Mouse (Mus musculus) spleen, adult 2 months (tissue): ENCODE results near the gene Adtrp. TPM values are rescaled to one million over a fixed set of nuclear protein-coding genes. Genes with fewer than 3 reads are reported as not detected.

ENCODE experiments used
- DNase-seq, 2 experiments: peaks; one replicate each; pipeline versions ENCODE4 v3.0.0 to v3.0.0-alpha.2; 2012 to 2021; ENCODE audit warnings: low spot score in 2 of 2, low read depth in 1 of 2
- H3K27ac ChIP-seq: fragments of 200-500 bp; 2 replicates; pipeline ENCODE4 v1.5.1; 2012; ENCODE audit warnings: low read length, inconsistent platforms; ENCODE audit not compliant: insufficient read depth
- H3K27me3 ChIP-seq: fragments of 200-500 bp; 2 replicates; pipeline ENCODE4 v1.6.1; 2012; ENCODE audit warnings: mild to moderate bottlenecking, moderate library complexity, low read length, inconsistent platforms; ENCODE audit not compliant: control insufficient read depth, insufficient read depth
- H3K36me3 ChIP-seq: fragments of 200-500 bp; 2 replicates; pipeline ENCODE4 v1.6.1; 2012; ENCODE audit warnings: mild to moderate bottlenecking, low read length, inconsistent platforms; ENCODE audit not compliant: control insufficient read depth, insufficient read depth
- H3K4me1 ChIP-seq: fragments of 200-500 bp; 2 replicates; pipeline ENCODE4 v1.6.1; 2011; ENCODE audit warnings: inconsistent platforms; ENCODE audit not compliant: control insufficient read depth, insufficient read depth, insufficient read length
- H3K4me3 ChIP-seq: fragments of 200-500 bp; 2 replicates; pipeline ENCODE4 v1.5.1; 2011; ENCODE audit warnings: mild to moderate bottlenecking, inconsistent platforms; ENCODE audit not compliant: insufficient read depth, insufficient read length; ENCODE audit errors: extremely low read depth
- CTCF ChIP-seq: fragments of 200-500 bp; IDR thresholded peaks from 2 replicates; pipeline ENCODE4 v1.5.1; 2011; ENCODE audit warnings: mild to moderate bottlenecking, inconsistent platforms; ENCODE audit not compliant: insufficient read depth, insufficient read length, insufficient replicate concordance; ENCODE audit errors: extremely low read depth
- POLR2A ChIP-seq: fragments of 200-500 bp; IDR thresholded peaks from 2 replicates; pipeline ENCODE4 v1.6.1; 2011; ENCODE audit warnings: low read depth, low read length, inconsistent platforms
- WGBS: fragments of 180-500 bp; shearing (Covaris S2); methylation state at CpG from one replicate; pipeline ENCODE4 v1.1.7; 2018; 5-methylcytosine and 5-hydroxymethylcytosine counted together
- polyA plus RNA-seq: library from polyadenylated mRNA; depleted of rRNA; stranded (reverse); fragments of >200 nt; gene quantifications from 2 replicates; pipeline ENCODE4 v1.2.3, GENCODE M21; 2012; rRNA removed

Gene Adtrp
- polyA plus RNA-seq, 1 experiment = 1.6 TPM

DNA sequence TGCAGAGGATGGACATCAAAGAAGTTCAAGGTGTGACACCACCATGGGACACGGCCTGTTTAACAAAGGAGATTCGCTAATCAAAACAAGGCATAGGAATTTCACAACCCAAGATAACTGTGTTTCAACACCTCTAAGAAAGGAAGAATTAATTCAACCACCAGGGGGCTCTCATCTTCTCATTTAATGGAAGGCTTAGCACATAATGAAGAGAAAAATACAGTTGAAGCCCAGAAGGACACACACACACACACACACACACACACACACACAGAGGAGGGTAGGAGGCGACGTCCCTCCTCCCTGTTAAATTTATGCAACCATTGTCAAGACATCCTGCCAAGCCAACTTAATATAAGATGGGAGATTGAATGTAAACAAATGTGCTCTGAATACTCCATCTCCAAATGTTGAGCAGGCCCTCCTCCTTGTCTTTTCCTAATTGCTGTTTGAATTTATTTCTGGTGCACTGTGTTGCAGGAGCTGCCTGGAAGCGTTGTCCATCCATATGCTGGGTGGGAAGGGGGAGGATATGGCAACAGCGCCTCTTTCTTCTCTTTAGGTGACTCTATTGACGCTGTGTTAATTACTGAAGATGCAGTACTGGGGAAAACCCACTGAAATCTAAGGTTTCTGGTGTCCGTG, 100.4 kb downstream of the Adtrp start:
- TF ChIP-seq CTCF (no peak), POLR2A (no peak)
- Histone ChIP-seq H3K4me3 (no peak overlapping the region), H3K27ac (no peak overlapping the region), H3K27me3 (no peaks in the 10 kb centered on the region), H3K36me3 (no peaks in the 10 kb centered on the region), H3K4me1 (no peaks in the 10 kb centered on the region)
- WGBS = 53% methylated on average over 8 of the region's 8 CpGs
- DNase-seq = peak in 1 of 2 experiments; percentile 45

DNA sequence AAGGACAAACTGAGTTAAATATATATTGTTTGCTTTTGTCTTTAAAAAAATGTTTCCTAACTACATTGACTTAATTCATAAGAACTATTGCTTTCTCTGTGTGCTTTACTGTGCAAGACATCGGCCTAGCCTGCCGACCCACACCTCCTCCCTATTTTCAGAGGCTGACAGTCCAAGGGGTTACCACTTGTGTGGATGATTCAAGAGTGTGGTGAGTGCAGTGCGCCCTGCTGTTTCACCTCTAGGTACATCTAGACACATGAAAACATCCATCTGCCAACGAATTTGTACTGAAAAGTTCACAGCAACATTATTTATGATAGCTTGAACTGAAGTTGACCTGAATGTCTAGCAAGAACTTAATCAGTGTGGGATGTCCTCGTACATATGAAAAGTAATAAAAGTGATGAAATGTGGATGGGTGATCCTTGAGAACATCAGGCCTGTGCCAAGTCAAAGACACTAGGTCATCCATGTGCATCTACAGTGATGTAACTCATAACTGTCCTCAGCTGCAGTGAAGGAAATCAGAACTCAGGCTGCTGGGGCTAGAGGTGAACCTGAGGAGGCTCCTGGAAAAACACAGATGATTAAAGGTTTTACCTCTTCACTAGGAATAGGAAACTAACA, 106.9 kb downstream of the Adtrp start:
- no peaks in the 10 kb centered on the region for H3K36me3 ChIP-seq
- DNase-seq = no peak
- 83% methylated on average over 5 of the region's 5 CpGs for WGBS
- no peak overlapping the region for H3K27ac ChIP-seq
- TF ChIP-seq POLR2A (no peak), CTCF (no peak)
- H3K4me1 ChIP-seq = no peaks in the 10 kb centered on the region
- H3K4me3 ChIP-seq = no peak overlapping the region
- H3K27me3 ChIP-seq = no peaks in the 10 kb centered on the region

DNA sequence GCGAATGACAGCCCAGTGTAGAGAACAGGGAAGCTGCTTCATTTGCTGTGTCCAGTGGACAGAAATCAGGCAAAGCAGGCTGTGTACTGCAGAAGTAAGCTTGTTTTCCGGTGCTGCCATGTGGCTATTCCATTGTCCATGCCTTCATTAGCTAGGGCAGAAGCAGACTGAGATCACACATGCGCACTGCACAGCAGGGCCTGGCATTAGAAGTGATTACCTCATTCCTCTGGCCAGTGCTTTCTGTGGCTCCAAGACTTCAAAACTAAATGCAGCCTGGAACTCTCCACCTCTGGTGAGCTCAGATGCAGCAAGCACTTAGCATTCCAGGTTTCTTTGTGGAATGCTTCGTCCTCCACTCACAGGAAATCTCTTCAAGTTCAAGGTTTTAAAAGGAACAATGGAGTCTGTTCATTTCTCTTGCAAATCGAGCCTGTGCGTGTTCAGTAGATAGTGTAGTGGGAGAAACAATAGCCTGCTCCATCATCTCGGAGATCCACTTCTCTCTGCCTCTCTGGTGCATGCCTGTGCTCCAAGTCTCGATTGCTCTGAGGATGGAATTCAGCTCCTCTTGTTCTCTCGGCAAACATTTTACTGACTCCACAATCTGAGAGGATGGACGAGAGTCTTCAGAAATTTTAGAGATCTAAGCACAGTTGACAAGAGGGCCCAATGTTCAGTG, 109.7 kb downstream of the Adtrp start:
- 82% methylated on average over 10 of the region's 10 CpGs for WGBS
- no peak overlapping the region for H3K4me3 ChIP-seq
- H3K36me3 ChIP-seq = no peaks in the 10 kb centered on the region
- H3K27ac ChIP-seq = no peak overlapping the region
- TF ChIP-seq CTCF (no peak), POLR2A (no peak)
- no peaks in the 10 kb centered on the region for H3K4me1 ChIP-seq
- H3K27me3 ChIP-seq = no peaks in the 10 kb centered on the region
- no peak for DNase-seq

DNA sequence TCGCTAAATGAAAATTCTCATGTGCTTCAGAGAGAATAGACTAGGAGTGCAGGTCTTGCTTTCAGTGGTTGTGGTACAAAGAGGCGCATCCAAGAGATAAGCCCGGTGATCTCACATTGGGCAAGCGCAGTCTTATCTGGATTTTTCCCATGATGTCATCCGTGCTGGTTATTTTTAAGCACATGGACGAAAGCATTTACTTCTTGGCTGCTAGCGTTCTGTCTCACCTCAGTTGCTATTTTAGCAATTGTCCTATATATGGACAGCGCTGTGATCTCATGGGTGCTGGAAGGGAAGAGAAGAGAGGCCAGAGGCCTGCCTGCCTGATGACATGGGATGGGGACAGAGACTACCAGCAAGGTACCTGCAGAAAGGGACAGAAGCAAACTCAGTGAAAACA, 117.8 kb downstream of the Adtrp start:
- Histone ChIP-seq H3K27me3 (no peaks in the 10 kb centered on the region), H3K27ac (no peak overlapping the region), H3K4me3 (no peak overlapping the region), H3K36me3 (no peaks in the 10 kb centered on the region), H3K4me1 (no peaks in the 10 kb centered on the region)
- no peak for TF ChIP-seq CTCF
- no peak for TF ChIP-seq POLR2A
- 94% methylated on average over 8 of the region's 8 CpGs for WGBS
- DNase-seq = no peak

DNA sequence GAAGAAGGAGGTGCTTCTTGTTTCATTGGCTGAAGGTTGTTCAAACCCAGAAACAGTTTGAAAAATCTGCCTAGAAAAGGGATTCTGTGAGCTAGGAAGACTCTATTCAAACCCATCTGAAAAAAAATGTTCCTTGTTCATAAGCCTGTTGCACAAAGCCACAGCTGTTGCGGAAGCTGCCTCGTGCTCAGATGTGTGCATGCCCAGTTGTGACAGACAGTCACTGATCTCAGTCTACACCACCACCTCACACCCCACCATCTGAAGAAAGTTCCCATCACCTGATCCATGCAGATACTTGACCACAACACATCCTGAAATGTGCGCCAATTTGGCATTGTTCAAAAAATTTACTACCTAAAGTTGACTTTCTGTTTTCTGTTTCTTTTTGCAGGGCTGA, 119.7 kb downstream of the Adtrp start:
- no peaks in the 10 kb centered on the region for H3K4me1 ChIP-seq
- no peaks in the 10 kb centered on the region for H3K27me3 ChIP-seq
- DNase-seq = no peak
- no peaks in the 10 kb centered on the region for H3K36me3 ChIP-seq
- TF ChIP-seq CTCF = no peak
- TF ChIP-seq POLR2A = no peak
- 68% methylated on average over 3 of the region's 3 CpGs for WGBS
- no peak overlapping the region for H3K27ac ChIP-seq
- no peak overlapping the region for H3K4me3 ChIP-seq

DNA sequence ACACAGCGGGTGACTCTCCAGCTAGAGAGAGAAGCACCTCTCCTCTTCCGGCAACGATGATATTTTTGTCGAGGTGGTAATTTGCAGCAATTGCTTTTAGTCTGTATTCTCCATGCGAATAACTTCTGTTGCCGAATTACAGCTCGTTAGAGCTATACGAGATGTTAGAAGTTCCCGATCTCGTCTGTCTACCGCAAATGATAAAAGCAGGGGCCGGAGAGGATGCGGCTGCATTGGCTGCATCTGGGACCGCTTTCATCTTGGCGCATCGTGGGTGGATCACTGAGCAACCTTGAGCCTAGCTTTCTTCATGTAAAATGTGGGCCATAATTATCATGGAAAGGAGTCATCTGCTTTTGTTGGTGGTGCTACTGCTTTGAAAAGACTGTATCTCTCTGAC, 128.2 kb downstream of the Adtrp start:
- 94% methylated on average over 16 of the region's 16 CpGs for WGBS
- TF ChIP-seq CTCF (no peak), POLR2A (no peak)
- H3K4me1 ChIP-seq = no peaks in the 10 kb centered on the region

DNA sequence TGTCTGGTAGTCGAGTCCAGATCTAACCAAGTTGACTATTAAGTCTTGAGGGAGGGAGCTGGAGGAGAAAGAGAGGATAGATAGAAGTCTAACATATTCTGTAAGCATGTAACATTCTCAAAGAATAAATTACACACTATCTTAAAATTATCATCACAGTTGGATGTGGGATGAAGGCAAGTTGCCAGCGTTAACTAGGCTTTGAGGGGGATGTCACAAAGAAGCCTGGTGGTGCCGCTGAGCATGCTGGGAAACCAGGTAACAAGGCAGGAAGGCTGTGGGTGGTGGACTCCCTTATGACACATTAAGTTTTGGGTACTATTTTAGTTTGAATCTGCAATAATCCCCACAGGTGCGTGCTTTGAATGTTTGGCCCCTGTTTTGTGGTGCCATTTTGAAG, 129.4 kb downstream of the Adtrp start:
- no peak overlapping the region for H3K4me3 ChIP-seq
- 88% methylated on average over 4 of the region's 4 CpGs for WGBS
- TF ChIP-seq POLR2A (no peak), CTCF (no peak)
- H3K36me3 ChIP-seq = no peaks in the 10 kb centered on the region
- no peaks in the 10 kb centered on the region for H3K4me1 ChIP-seq
- no peak overlapping the region for H3K27ac ChIP-seq
- no peak for DNase-seq
- H3K27me3 ChIP-seq = no peaks in the 10 kb centered on the region

More for the DNA sequence above, 128.2 kb downstream of the Adtrp start:
- no peak for DNase-seq
- Histone ChIP-seq H3K27me3 (no peaks in the 10 kb centered on the region), H3K4me3 (no peak overlapping the region), H3K36me3 (no peaks in the 10 kb centered on the region), H3K27ac (no peak overlapping the region)

Other genes with a start within 250 kb of the Adtrp start
- 6.0 and 7.5 TPM in 2 replicates for gene Tmem170b, start 241.8 kb downstream of the Adtrp start, polyA plus RNA-seq
- gene Hivep1, start 204.3 kb upstream of the Adtrp start, polyA plus RNA-seq = 22.5 and 24.3 TPM in 2 replicates